ENCODE assay signal across 24 mouse cellular contexts in genomic region chr12:110830293-110831024, GRCm38 (mm10). TPM values are rescaled to one million over a fixed set of nuclear protein-coding genes. Genes with fewer than 3 reads are reported as not detected.
DNase-seq lines count a peak whose midpoint lies in the region; ATAC-seq and TF ChIP-seq lines count a peak whose summit lies in the region.
"Had no signal": no experiment of that assay in that cellular context is flagged by ENCODE, and none has a peak within 500 bp of the region (broad histone marks: within the 10 kb centered on the region; RNA-seq: fewer than 3 reads in every experiment).

No protein-coding gene starts in this region.

- no peaks in the 10 kb centered on the region for H3K4me1 ChIP-seq in liver, embryonic 14.5 days (replicated peaks; ENCODE audit: control insufficient read depth in 2 of 2, insufficient read depth in 2 of 2, low read length in 1 of 2)
- H3K4me1 ChIP-seq in liver, postnatal 0 days (ENCODE audit: insufficient read depth) = no peaks in the 10 kb centered on the region
- peaks cover 0 to 8% of the 10 kb centered on the region in 2 experiments; a peak in 2 of 4 replicates for H3K4me1 ChIP-seq in CH12.LX (ENCODE audit: control insufficient read depth in 1 of 2, insufficient read depth in 2 of 2)
- H3K4me1 ChIP-seq: embryonic facial prominence, embryonic 10.5 days; embryonic facial prominence, embryonic 12.5 days; forebrain, embryonic 13.5 days; forebrain, embryonic 15.5 days had no signal

- H3K27ac ChIP-seq in liver, embryonic 14.5 days = no peak overlapping the region
- H3K27ac ChIP-seq in liver, postnatal 0 days (ENCODE audit: low read depth) = no peak overlapping the region
- H3K27ac ChIP-seq in CH12.LX (ENCODE audit: insufficient read depth, low read depth) = no peak overlapping the region
- H3K27ac ChIP-seq: embryonic facial prominence, embryonic 10.5 days; embryonic facial prominence, embryonic 12.5 days; forebrain, embryonic 13.5 days; forebrain, embryonic 15.5 days had no signal

- TF ChIP-seq POLR2A in CH12.LX (IDR thresholded peaks at IDR 0.05; ENCODE audit: low read depth, low read length) = no peak

- no peak overlapping the region for H3K4me3 ChIP-seq in liver, embryonic 14.5 days (ENCODE audit: insufficient read depth in 1 of 2, low read depth in 2 of 2, low read length in 2 of 2)
- no peak overlapping the region for H3K4me3 ChIP-seq in liver, postnatal 0 days (ENCODE audit: low read depth, low read length)
- H3K4me3 ChIP-seq in CH12.LX (replicated peaks in 1 of 3; ENCODE audit: low read depth in 2 of 3, low read length in 2 of 3, poor library complexity in 1 of 3) = no peak overlapping the region
- H3K4me3 ChIP-seq: embryonic facial prominence, embryonic 10.5 days; embryonic facial prominence, embryonic 12.5 days; forebrain, embryonic 13.5 days; forebrain, embryonic 15.5 days had no signal

- in situ Hi-C loops in CH12.LX (cut with MboI; ENCODE audit: low pct_ligation_motif_present, low pct_unique_long_range_greater_than_20kb, low sequenced_read_pairs) = no loop called here

- no peak overlapping the region for H3K9ac ChIP-seq in liver, embryonic 14.5 days (replicated peaks)
- no peak overlapping the region for H3K9ac ChIP-seq in liver, postnatal 0 days (replicated peaks)
- no peak overlapping the region for H3K9ac ChIP-seq in CH12.LX (ENCODE audit: insufficient read depth, low read depth)
- H3K9ac ChIP-seq: embryonic facial prominence, embryonic 12.5 days; forebrain, embryonic 13.5 days; forebrain, embryonic 15.5 days; forebrain, postnatal 0 days had no signal

- no peaks in the 10 kb centered on the region for H3K9me3 ChIP-seq in liver, embryonic 14.5 days (ENCODE audit: control insufficient read depth, low read length)
- no peaks in the 10 kb centered on the region for H3K9me3 ChIP-seq in liver, postnatal 0 days (ENCODE audit: low read length)
- H3K9me3 ChIP-seq in CH12.LX (replicated peaks; ENCODE audit: low read length) = no peaks in the 10 kb centered on the region
- H3K9me3 ChIP-seq: embryonic facial prominence, embryonic 10.5 days; embryonic facial prominence, embryonic 12.5 days; forebrain, embryonic 13.5 days; forebrain, embryonic 15.5 days; G1E had no signal

- no peak for TF ChIP-seq RAD21 in CH12.LX (IDR thresholded peaks at IDR 0.05; ENCODE audit: low read depth, low read length)

- no peak for TF ChIP-seq EP300 in liver, embryonic 14.5 days (IDR thresholded peaks at IDR 0.05; ENCODE audit: low read depth)
- TF ChIP-seq EP300 in liver, postnatal 0 days (IDR thresholded peaks at IDR 0.05; ENCODE audit: low read depth) = no peak
- no peak for TF ChIP-seq EP300 in CH12.LX (IDR thresholded peaks at IDR 0.05; ENCODE audit: low read length)

- no peaks in the 10 kb centered on the region for H3K27me3 ChIP-seq in liver, embryonic 14.5 days (ENCODE audit: control insufficient read depth, insufficient read depth, low read length)
- no peaks in the 10 kb centered on the region for H3K27me3 ChIP-seq in liver, postnatal 0 days (ENCODE audit: insufficient read depth, low read length)
- H3K27me3 ChIP-seq in CH12.LX (replicated peaks) = no peaks in the 10 kb centered on the region
- H3K27me3 ChIP-seq: embryonic facial prominence, embryonic 12.5 days; forebrain, embryonic 13.5 days; forebrain, embryonic 15.5 days; Patski had no signal

- 71% methylated on average over 10 of the region's 11 CpGs for WGBS in liver, embryonic 14.5 days (ENCODE audit: insufficient replicate concordance)
- WGBS in liver, postnatal 0 days (ENCODE audit: insufficient replicate concordance) = 76% methylated on average over 9 of the region's 11 CpGs

- dilution Hi-C loops in CH12.LX (cut with MboI; ENCODE audit: extremely low pct_ligation_motif_present, extremely low pct_unique_long_range_greater_than_20kb, low sequenced_read_pairs) = no loop called here

- H3K36me3 ChIP-seq in liver, embryonic 14.5 days (replicated peaks; ENCODE audit: control insufficient read depth, insufficient read depth, low read depth) = no peaks in the 10 kb centered on the region
- no peaks in the 10 kb centered on the region for H3K36me3 ChIP-seq in liver, postnatal 0 days (replicated peaks; ENCODE audit: insufficient read depth, low read length)
- no peaks in the 10 kb centered on the region for H3K36me3 ChIP-seq in CH12.LX (replicated peaks in 1 of 2; ENCODE audit: control insufficient read depth in 1 of 2, insufficient read depth in 1 of 2, low read length in 1 of 2)
- H3K36me3 ChIP-seq: embryonic facial prominence, embryonic 10.5 days; embryonic facial prominence, embryonic 12.5 days; forebrain, embryonic 15.5 days; G1E had no signal

- no peak overlapping the region for H3K4me2 ChIP-seq in liver, embryonic 14.5 days (ENCODE audit: low read depth)
- no peak overlapping the region for H3K4me2 ChIP-seq in liver, postnatal 0 days (ENCODE audit: low read depth, low read length)
- H3K4me2 ChIP-seq in CH12.LX (ENCODE audit: insufficient read depth, low read depth, poor library complexity, severe bottlenecking) = no peak overlapping the region
- H3K4me2 ChIP-seq: embryonic facial prominence, embryonic 12.5 days; forebrain, embryonic 13.5 days; forebrain, embryonic 15.5 days had no signal

- intact Hi-C loops in heart, postnatal 10 days (cut with DNase I) = no loop called here
- intact Hi-C loops in heart, postnatal 25 days (cut with DNase I) = no loop called here

- DNase-seq in liver, embryonic 14.5 days (ENCODE audit: low read depth in 3 of 3, low spot score in 3 of 3) = no peak
- no peak for DNase-seq in liver, postnatal 0 days
- DNase-seq in CH12.LX (ENCODE audit: extremely low read depth) (no peak), ES-CJ7 (ENCODE audit: low read depth, low spot score) (peak; percentile 65), R1 (ENCODE audit: low read depth, low spot score) (peak; percentile 66)
- no peak for DNase-seq in heart, adult 8-10 months (ENCODE audit: low spot score)
- DNase-seq in heart, postnatal 10 days = no peak
- no peak for DNase-seq in heart, postnatal 25 days (ENCODE audit: low spot score)
- DNase-seq: adrenal gland, adult 8-10 months; adrenal gland, postnatal 14 days; adrenal gland, postnatal 36 days; cerebellum, adult 11-12 months; cerebellum, adult 2 months; cerebellum, adult 9-10 months; cerebellum, postnatal 10 days; cerebellum, postnatal 25 days; forebrain, postnatal 0 days had no signal

- TF ChIP-seq CTCF in liver, embryonic 14.5 days (IDR thresholded peaks at IDR 0.05; ENCODE audit: low read depth) = 0 out of 2 replicates have a peak, but pooled peaks have one; percentile 2
- TF ChIP-seq CTCF in liver, postnatal 0 days (IDR thresholded peaks at IDR 0.05; ENCODE audit: low read depth) = no peak
- TF ChIP-seq CTCF in CH12.LX (conservative IDR thresholded peaks at IDR 0.05 in 1 of 2, IDR thresholded peaks at IDR 0.05 in 1 of 2; ENCODE audit: low read depth in 2 of 2, low read length in 2 of 2) = no peak; a peak in 1 of 4 replicates

- no peak for ATAC-seq in liver, embryonic 14.5 days (ENCODE audit: insufficient read depth)
- no peak for ATAC-seq in liver, postnatal 0 days
- ATAC-seq: activated CD4-positive, CD25-positive, alpha-beta regulatory T cell, adult 4 months; forebrain, embryonic 13.5 days; forebrain, embryonic 15.5 days; forebrain, postnatal 0 days; Patski had no signal

- no peaks in the 10 kb centered on the region for H3K79me2 ChIP-seq in CH12.LX (replicated peaks; ENCODE audit: control insufficient read depth, extremely low read depth, insufficient read depth, poor library complexity, severe bottlenecking)

TF ChIP-seq in CH12.LX, 34 proteins besides CTCF, POLR2A, EP300 and RAD21 (continues in another document):
- TF ChIP-seq ZNF384 (IDR thresholded peaks at IDR 0.05; ENCODE audit: low read depth, low read length) (peak; percentile 22; the same call in 1 of the 2 replicates), ZMIZ1 (IDR thresholded peaks at IDR 0.05; ENCODE audit: low read depth, low read length) (no peak)

RNA-seq across cellular contexts. Expression of gene Mok, which starts 10.3 kb away (rescaled TPM):
- 0.18 and 0.24 TPM in 2 replicates for polyA plus RNA-seq in liver, embryonic 14.5 days (2012; rRNA removed)
- polyA plus RNA-seq in liver, embryonic 14.5 days (2014; fragmentation: Nextera tagmentation; extraction: Ambion mirVana) = 0.23 and 0.43 TPM in 2 replicates
- 0.13 and 0.29 TPM in 2 replicates for polyA plus RNA-seq in liver, postnatal 0 days (2015; fragmentation: Nextera tagmentation; extraction: Ambion mirVana)
- total RNA-seq in CH12.LX (2012; rRNA removed) = 5.5 and 9.8 TPM in 2 replicates
- total RNA-seq in CH12.LX (2014; rRNA removed) = 5.8 and 7.1 TPM in 2 replicates
- 9.1 and 11.0 TPM in 2 replicates for polyA plus RNA-seq in CH12.LX (2012; ENCODE audit: insufficient read length, low read depth)
- total RNA-seq in heart, adult 8-10 months (2022) = under 1 TPM; 0.50 to 0.80 (median 0.70) TPM
- under 1 TPM; 0.57 to 0.62 TPM for total RNA-seq in heart, postnatal 10 days (2021)
- under 1 TPM; 0.31 to 0.39 TPM for total RNA-seq in heart, postnatal 25 days (2021)

RNA-seq across cellular contexts. Expression of gene Zfp839, which starts 19.6 kb away (rescaled TPM):
- 1.4 and 1.9 TPM in 2 replicates for polyA plus RNA-seq in liver, embryonic 14.5 days (2012; rRNA removed)
- 0.62 and 0.67 TPM in 2 replicates for polyA plus RNA-seq in liver, embryonic 14.5 days (2014; fragmentation: Nextera tagmentation; extraction: Ambion mirVana)
- 1.1 and 1.8 TPM in 2 replicates for polyA plus RNA-seq in liver, postnatal 0 days (2015; fragmentation: Nextera tagmentation; extraction: Ambion mirVana)
- total RNA-seq in CH12.LX (2012; rRNA removed) = 7.8 and 9.1 TPM in 2 replicates
- total RNA-seq in CH12.LX (2014; rRNA removed) = 3.7 and 3.8 TPM in 2 replicates
- 8.1 and 9.2 TPM in 2 replicates for polyA plus RNA-seq in CH12.LX (2012; ENCODE audit: insufficient read length, low read depth)
- 10 to 100 TPM; 10.5 to 12.1 (median 11.1) TPM for total RNA-seq in heart, adult 8-10 months (2022)
- total RNA-seq in heart, postnatal 10 days (2021) = 1 to 10 TPM; 7.1 to 7.4 TPM
- total RNA-seq in heart, postnatal 25 days (2021) = 1 to 10 TPM; 9.3 to 9.8 TPM

RNA-seq across cellular contexts. Expression of gene Cinp, which starts 58.5 kb away (rescaled TPM):
- polyA plus RNA-seq in liver, embryonic 14.5 days (2012; rRNA removed) = 31.0 and 42.9 TPM in 2 replicates
- 65.1 and 68.2 TPM in 2 replicates for polyA plus RNA-seq in liver, embryonic 14.5 days (2014; fragmentation: Nextera tagmentation; extraction: Ambion mirVana)
- 30.6 and 34.2 TPM in 2 replicates for polyA plus RNA-seq in liver, postnatal 0 days (2015; fragmentation: Nextera tagmentation; extraction: Ambion mirVana)
- total RNA-seq in CH12.LX (2012; rRNA removed) = 135 and 161 TPM in 2 replicates
- 164 and 167 TPM in 2 replicates for total RNA-seq in CH12.LX (2014; rRNA removed)
- 114 and 131 TPM in 2 replicates for polyA plus RNA-seq in CH12.LX (2012; ENCODE audit: insufficient read length, low read depth)
- 10 to 100 TPM; 21.7 to 28.5 (median 27.8) TPM for total RNA-seq in heart, adult 8-10 months (2022)
- 10 to 100 TPM; 37.0 to 43.9 TPM for total RNA-seq in heart, postnatal 10 days (2021)
- 10 to 100 TPM; 31.7 to 33.3 TPM for total RNA-seq in heart, postnatal 25 days (2021)

RNA-seq across cellular contexts. Expression of gene Tecpr2, which starts 58.6 kb away (rescaled TPM):
- 2.0 and 2.3 TPM in 2 replicates for polyA plus RNA-seq in liver, embryonic 14.5 days (2012; rRNA removed)
- polyA plus RNA-seq in liver, embryonic 14.5 days (2014; fragmentation: Nextera tagmentation; extraction: Ambion mirVana) = 1.1 and 1.5 TPM in 2 replicates
- polyA plus RNA-seq in liver, postnatal 0 days (2015; fragmentation: Nextera tagmentation; extraction: Ambion mirVana) = 0.63 and 1.1 TPM in 2 replicates
- total RNA-seq in CH12.LX (2012; rRNA removed) = 6.7 and 7.5 TPM in 2 replicates
- total RNA-seq in CH12.LX (2014; rRNA removed) = 2.6 and 3.1 TPM in 2 replicates
- polyA plus RNA-seq in CH12.LX (2012; ENCODE audit: insufficient read length, low read depth) = 2.8 and 2.9 TPM in 2 replicates
- 1 to 10 TPM; 4.9 to 5.8 (median 5.3) TPM for total RNA-seq in heart, adult 8-10 months (2022)
- 1 to 10 TPM; 5.2 to 6.3 TPM for total RNA-seq in heart, postnatal 10 days (2021)
- total RNA-seq in heart, postnatal 25 days (2021) = 1 to 10 TPM; 5.2 to 5.7 TPM

Comparison
In these comparisons a context has a peak if more than half of its experiments do, and no peak if none do; other contexts are left out.
1. DNase-seq: peak in ES-CJ7 (single experiment) and R1 (single experiment); none in liver, embryonic 14.5 days (0 of 3), liver, postnatal 0 days (single experiment), CH12.LX (single experiment), heart, adult 8-10 months (single experiment), heart, postnatal 10 days (0 of 2) and heart, postnatal 25 days (single experiment).